Mouse (Mus musculus) cerebellum, postnatal 14 days (tissue): ENCODE measurements around the gene Tax1bp1.
A peak's percentile ranks its signal among the peaks of the same experiment; 100 is the strongest.

ENCODE experiments used
- DNase-seq, 2 experiments: peaks; one replicate each; pipeline ENCODE4 v3.0.0; 2021; ENCODE audit warnings: mixed read lengths in 2 of 2

Tax1bp1 gene

GRCm38 (mm10) chr6:52707815-52708214, 5.7 kb upstream of the Tax1bp1 start:
- DNase-seq, result no peak

GRCm38 (mm10) chr6:52712563-52712962, 966 bp upstream of the Tax1bp1 start:
- no peak for DNase-seq

GRCm38 (mm10) chr6:52713897-52714509, 474 bp downstream of the Tax1bp1 start:
- peak in 1 of 2 experiments; percentile 73 for DNase-seq

GRCm38 (mm10) chr6:52717493-52718192, 4.1 kb downstream of the Tax1bp1 start:
- no peak for DNase-seq

- DNase-seq, result peak; percentile 74 to 77
Measured at GRCm38 (mm10) chr6:52724805-52725439, 11.4 kb downstream of the Tax1bp1 start.

GRCm38 (mm10) chr6:52730338-52730737, 16.8 kb downstream of the Tax1bp1 start:
- no peak for DNase-seq

- DNase-seq, result no peak
Measured at GRCm38 (mm10) chr6:52734630-52735029, 21.1 kb downstream of the Tax1bp1 start.

GRCm38 (mm10) chr6:52752832-52753231, 39.3 kb downstream of the Tax1bp1 start:
- no peak for DNase-seq

- DNase-seq, result no peak
Measured at GRCm38 (mm10) chr6:52765206-52765605, 51.7 kb downstream of the Tax1bp1 start.

GRCm38 (mm10) chr6:52770789-52771188, 57.3 kb downstream of the Tax1bp1 start:
- no peak for DNase-seq

- DNase-seq, result no peak
Measured at GRCm38 (mm10) chr6:52773132-52773531, 59.6 kb downstream of the Tax1bp1 start.

- no peak for DNase-seq
Measured at GRCm38 (mm10) chr6:52775350-52775749, 61.8 kb downstream of the Tax1bp1 start.

- DNase-seq, result no peak
Measured at GRCm38 (mm10) chr6:52775956-52776355, 62.4 kb downstream of the Tax1bp1 start.

- no peak for DNase-seq
Measured at GRCm38 (mm10) chr6:52777034-52777433, 63.5 kb downstream of the Tax1bp1 start.

GRCm38 (mm10) chr6:52778523-52778922, 65.0 kb downstream of the Tax1bp1 start:
- no peak for DNase-seq

- no peak for DNase-seq
Measured at GRCm38 (mm10) chr6:52779546-52779945, 66.0 kb downstream of the Tax1bp1 start.

GRCm38 (mm10) chr6:52790316-52790715, 76.8 kb downstream of the Tax1bp1 start:
- no peak for DNase-seq

GRCm38 (mm10) chr6:52790781-52791180, 77.3 kb downstream of the Tax1bp1 start:
- DNase-seq, result no peak

GRCm38 (mm10) chr6:52792455-52792854, 78.9 kb downstream of the Tax1bp1 start:
- no peak for DNase-seq

GRCm38 (mm10) chr6:52795029-52795841, 81.7 kb downstream of the Tax1bp1 start:
- DNase-seq, result peak; percentile 61 to 65

- DNase-seq, result peak; percentile 48
Measured at GRCm38 (mm10) chr6:52796035-52796598, 82.6 kb downstream of the Tax1bp1 start.

- peak; percentile 53 to 56 for DNase-seq
Measured at GRCm38 (mm10) chr6:52796691-52797090, 83.2 kb downstream of the Tax1bp1 start.
